Mouse (Mus musculus) left cerebral cortex, postnatal 4 days (tissue): ENCODE data around the gene Rgr. TPM values are rescaled to one million over a fixed set of nuclear protein-coding genes. Genes with fewer than 3 reads are reported as not detected.

Source experiments
- DNase-seq: peaks from one replicate; pipeline ENCODE4 v3.0.0-alpha.2; 2022
- intact Hi-C: fragments of 180-260 bp; cut with DNase I; formaldehyde crosslinking; loops from one replicate; pipeline ENCODE4 v1.15.1; 2025
- total RNA-seq, 2 experiments: library from RNA; stranded (reverse); gene quantifications; 2 replicates each; pipeline ENCODE4 v1.2.3; 2021

Rgr gene
- total RNA-seq, result not detected

- DNase-seq, result no peak
These were observed at the start of gene Rgr for GRCm38 (mm10) chr14:37048914-37049410. TSS of gene Rgr (minus strand) at chr14:37048964.

GRCm38 (mm10) chr14:37097956-37098530 is 49.3 kb upstream of the Rgr start, which contains the start of gene Cdhr1:
TSS of gene Cdhr1 (minus strand) at chr14:37098347.
- DNase-seq, result peak; percentile 26
- intact Hi-C loops, result no loop called here

More at GRCm38 (mm10) chr14:37048914-37049410, at the start of gene Rgr:
- intact Hi-C loops, result no loop called here

GRCm38 (mm10) chr14:37095556-37095955 is 46.8 kb upstream of the Rgr start:
- intact Hi-C loops, result no loop called here
- DNase-seq, result no peak

- peak; percentile 64 for DNase-seq
- intact Hi-C loops, result no loop called here
These were observed 45.7 kb upstream of the Rgr start for GRCm38 (mm10) chr14:37094436-37094835.

- intact Hi-C loops, result no loop called here
- no peak for DNase-seq
These were observed 35.0 kb upstream of the Rgr start for GRCm38 (mm10) chr14:37083755-37084154.

- DNase-seq, result no peak
- intact Hi-C loops, result no loop called here
These were observed 32.0 kb upstream of the Rgr start for GRCm38 (mm10) chr14:37080724-37081123.

GRCm38 (mm10) chr14:37068516-37068915 is 19.8 kb upstream of the Rgr start:
- DNase-seq, result peak; percentile 35

GRCm38 (mm10) chr14:37067629-37068028 is 18.9 kb upstream of the Rgr start, which contains the start of gene Lrit2:
TSS of gene Lrit2 (plus strand) at chr14:37067929.
- intact Hi-C loops, result no loop called here
- no peak for DNase-seq

More at GRCm38 (mm10) chr14:37068516-37068915, 19.8 kb upstream of the Rgr start:
- intact Hi-C loops, result no loop called here

- DNase-seq, result no peak
- intact Hi-C loops, result no loop called here
These were observed 17.9 kb upstream of the Rgr start for GRCm38 (mm10) chr14:37066636-37067035.

GRCm38 (mm10) chr14:37064849-37065248 is 16.1 kb upstream of the Rgr start:
- intact Hi-C loops, result no loop called here
- DNase-seq, result no peak

- DNase-seq, result no peak
- intact Hi-C loops, result no loop called here
These were observed 14.3 kb downstream of the Rgr start for GRCm38 (mm10) chr14:37034432-37034831.

- DNase-seq, result peak; percentile 82
- intact Hi-C loops, result loop anchor here (2.0 kb wide), 1 partner anchor 166 kb away; no protein-coding TSS in a partner anchor
These were observed 15.5 kb downstream of the Rgr start for GRCm38 (mm10) chr14:37033241-37033640.

GRCm38 (mm10) chr14:37032481-37033104 is 16.2 kb downstream of the Rgr start:
- intact Hi-C loops, result loop anchor here (2.0 kb wide), 1 partner anchor 166 kb away; no protein-coding TSS in a partner anchor
- DNase-seq, result peak; percentile 73

- intact Hi-C loops, result no loop called here
- DNase-seq, result peak; percentile 85
These were observed 20.2 kb downstream of the Rgr start for GRCm38 (mm10) chr14:37028555-37028954.

GRCm38 (mm10) chr14:37027951-37028350 is 20.8 kb downstream of the Rgr start:
- intact Hi-C loops, result no loop called here
- no peak for DNase-seq

- intact Hi-C loops, result no loop called here
These were observed 21.4 kb downstream of the Rgr start for GRCm38 (mm10) chr14:37027248-37027933.

GRCm38 (mm10) chr14:37015894-37016293 is 32.9 kb downstream of the Rgr start:
- DNase-seq, result no peak
- intact Hi-C loops, result no loop called here

More at GRCm38 (mm10) chr14:37027248-37027933, 21.4 kb downstream of the Rgr start:
- DNase-seq, result no peak

GRCm38 (mm10) chr14:37013644-37014043 is 35.1 kb downstream of the Rgr start:
- DNase-seq, result peak; percentile 76

GRCm38 (mm10) chr14:37009686-37010085 is 39.1 kb downstream of the Rgr start:
- no peak for DNase-seq
- intact Hi-C loops, result no loop called here

More at GRCm38 (mm10) chr14:37013644-37014043, 35.1 kb downstream of the Rgr start:
- intact Hi-C loops, result no loop called here

- no peak for DNase-seq
- intact Hi-C loops, result no loop called here
These were observed 42.3 kb downstream of the Rgr start for GRCm38 (mm10) chr14:37006489-37006888.

- peak; percentile 75 for DNase-seq
- intact Hi-C loops, result no loop called here
These were observed 42.9 kb downstream of the Rgr start for GRCm38 (mm10) chr14:37005865-37006264.
